16 mouse cellular contexts compared by ENCODE assay signal in the genomic region with DNA sequence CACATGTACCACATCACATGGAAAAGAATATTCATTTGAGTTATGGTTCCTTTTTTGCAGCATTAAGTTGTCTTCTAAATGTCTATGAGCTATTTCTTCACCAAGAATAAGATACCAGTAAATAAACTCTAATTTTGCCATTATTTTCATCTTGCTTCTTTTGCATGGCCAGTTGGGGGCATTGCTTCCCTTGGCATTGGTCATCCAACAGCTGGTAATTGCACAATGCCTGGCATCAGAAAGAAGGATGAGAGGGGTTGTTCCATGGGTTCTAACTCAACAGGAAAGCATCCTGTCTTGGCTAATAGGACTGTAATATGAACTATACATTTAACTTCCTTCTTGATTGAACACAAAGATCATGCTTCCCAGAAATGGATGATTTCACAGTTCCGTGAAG.
A peak's percentile ranks its signal among the peaks of the same experiment; 100 is the strongest.
DNase-seq lines count a peak whose midpoint lies in the region; ATAC-seq and TF ChIP-seq lines count a peak whose summit lies in the region.
"Had no signal": no experiment of that assay in that cellular context is flagged by ENCODE, and none has a peak within 500 bp of the region (broad histone marks: within the 10 kb centered on the region; RNA-seq: fewer than 3 reads in every experiment).

No protein-coding gene starts in this region.

- H3K27ac ChIP-seq in kidney, postnatal 0 days: no peak overlapping the region
- no peak overlapping the region for H3K27ac ChIP-seq in midbrain, embryonic 14.5 days (replicated peaks; ENCODE audit: low read depth, low read length)
- no peak overlapping the region for H3K27ac ChIP-seq in midbrain, embryonic 15.5 days
- H3K27ac ChIP-seq: heart, embryonic 10.5 days; hindbrain, embryonic 14.5 days had no signal

- TF ChIP-seq CTCF in kidney, postnatal 0 days (IDR thresholded peaks at IDR 0.05; ENCODE audit: low read depth): peak; percentile 59; the same call in 1 of the 2 replicates

- no peak overlapping the region for H3K4me3 ChIP-seq in kidney, postnatal 0 days (replicated peaks; ENCODE audit: low read depth, low read length)
- H3K4me3 ChIP-seq in midbrain, embryonic 14.5 days (replicated peaks; ENCODE audit: low read depth, low read length): no peak overlapping the region
- H3K4me3 ChIP-seq in midbrain, embryonic 15.5 days: no peak overlapping the region
- H3K4me3 ChIP-seq: erythroblast, embryonic 14.5 days; heart, embryonic 10.5 days had no signal

- H3K9ac ChIP-seq in kidney, postnatal 0 days (ENCODE audit: low read depth, low read length): no peak overlapping the region
- no peak overlapping the region for H3K9ac ChIP-seq in midbrain, embryonic 14.5 days (replicated peaks; ENCODE audit: low read length)
- H3K9ac ChIP-seq in midbrain, embryonic 15.5 days: no peak overlapping the region
- H3K9ac ChIP-seq: hindbrain, embryonic 14.5 days had no signal

- H3K4me2 ChIP-seq in kidney, postnatal 0 days (ENCODE audit: low read length): no peak overlapping the region
- no peak overlapping the region for H3K4me2 ChIP-seq in midbrain, embryonic 14.5 days (ENCODE audit: low read length)
- H3K4me2 ChIP-seq in midbrain, embryonic 15.5 days: no peak overlapping the region
- H3K4me2 ChIP-seq: hindbrain, embryonic 14.5 days had no signal

- peak; percentile 28 for DNase-seq in cerebellum, postnatal 10 days
- no peak for DNase-seq in cerebellum, adult 18-20 months
- DNase-seq in kidney, postnatal 0 days (ENCODE audit: low spot score): no peak
- no peak for DNase-seq in kidney, adult 9 months
- peak; percentile 21 for DNase-seq in midbrain, embryonic 14.5 days
- no peak for DNase-seq in urinary bladder, adult 2 months (ENCODE audit: low spot score)
- DNase-seq: cerebellum, adult 11-12 months; embryo, embryonic 11 days; layer of hippocampus, postnatal 36 days; thymus, adult 2 months had no signal

- WGBS in kidney, postnatal 0 days: 95% methylated on average over 1 of the region's 1 CpGs
- WGBS in midbrain, embryonic 14.5 days: 93% methylated on average over 1 of the region's 1 CpGs
- 94% methylated on average over 1 of the region's 1 CpGs for WGBS in midbrain, embryonic 15.5 days

- H3K4me1 ChIP-seq in kidney, postnatal 0 days (replicated peaks; ENCODE audit: insufficient read depth, low read length): no peaks in the 10 kb centered on the region
- H3K4me1 ChIP-seq in midbrain, embryonic 14.5 days (ENCODE audit: control insufficient read depth, insufficient read depth, low read length): no peaks in the 10 kb centered on the region
- H3K4me1 ChIP-seq in midbrain, embryonic 15.5 days: no peaks in the 10 kb centered on the region
- H3K4me1 ChIP-seq: heart, embryonic 10.5 days had no signal

- ATAC-seq in kidney, postnatal 0 days (replicated peaks; ENCODE audit: low FRiP score, low read depth): no peak
- no peak for ATAC-seq in midbrain, embryonic 14.5 days (ENCODE audit: low FRiP score, low TSS enrichment)
- ATAC-seq in midbrain, embryonic 15.5 days (replicated peaks): no peak
- ATAC-seq in erythroblast, adult 5-6 weeks (replicated peaks; ENCODE audit: low FRiP score, poor library complexity, severe bottlenecking): no peak

- no peaks in the 10 kb centered on the region for H3K9me3 ChIP-seq in kidney, postnatal 0 days (replicated peaks; ENCODE audit: low read length)
- no peaks in the 10 kb centered on the region for H3K9me3 ChIP-seq in midbrain, embryonic 14.5 days (ENCODE audit: control insufficient read depth, low read length)
- H3K9me3 ChIP-seq in midbrain, embryonic 15.5 days: no peaks in the 10 kb centered on the region
- H3K9me3 ChIP-seq: G1E; heart, embryonic 10.5 days had no signal

- no peaks in the 10 kb centered on the region for H3K36me3 ChIP-seq in kidney, postnatal 0 days (ENCODE audit: insufficient read depth, low read length)
- no peaks in the 10 kb centered on the region for H3K36me3 ChIP-seq in midbrain, embryonic 14.5 days (ENCODE audit: control insufficient read depth, insufficient read depth, low read length)
- H3K36me3 ChIP-seq in midbrain, embryonic 15.5 days (replicated peaks): no peaks in the 10 kb centered on the region
- H3K36me3 ChIP-seq: G1E; heart, embryonic 10.5 days had no signal

- no peaks in the 10 kb centered on the region for H3K27me3 ChIP-seq in kidney, postnatal 0 days (ENCODE audit: insufficient read depth, low read length)
- H3K27me3 ChIP-seq in midbrain, embryonic 14.5 days (ENCODE audit: control insufficient read depth, insufficient read depth, low read length): no peaks in the 10 kb centered on the region
- H3K27me3 ChIP-seq in midbrain, embryonic 15.5 days (replicated peaks): no peaks in the 10 kb centered on the region

Comparison
In these comparisons a context has a peak if more than half of its experiments do, and no peak if none do; other contexts are left out.
1. DNase-seq: peak in cerebellum, postnatal 10 days (2 of 2) and midbrain, embryonic 14.5 days (single experiment); none in cerebellum, adult 18-20 months (0 of 2), kidney, postnatal 0 days (single experiment), kidney, adult 9 months (single experiment) and urinary bladder, adult 2 months (single experiment).